Mouse (Mus musculus): ENCODE data around the gene Gm28551.

- TF ChIP-seq POLR2AphosphoS2 (IDR thresholded peaks at IDR 0.05; ENCODE audit: low read length) = no peak
- TF ChIP-seq POLR2A (IDR thresholded peaks at IDR 0.05; ENCODE audit: control insufficient read depth in 1 of 2, insufficient read depth in 1 of 2, low read depth in 1 of 2, low read length in 2 of 2, poor library complexity in 1 of 2) = no peak
- TF ChIP-seq MAX (IDR thresholded peaks at IDR 0.05; ENCODE audit: low read length) = no peak
- no peak for TF ChIP-seq ZMIZ1 (IDR thresholded peaks at IDR 0.05; ENCODE audit: low read depth, low read length)
- TF ChIP-seq CTCF (IDR thresholded peaks at IDR 0.05 in 2 of 3, conservative IDR thresholded peaks at IDR 0.05 in 1 of 3; ENCODE audit: control insufficient read depth in 1 of 3, insufficient read depth in 1 of 3, low read depth in 2 of 3, low read length in 3 of 3, poor library complexity in 1 of 3, severe bottlenecking in 1 of 3) = no peak
- TF ChIP-seq EP300 (IDR thresholded peaks at IDR 0.05; ENCODE audit: low read depth in 1 of 2, low read length in 2 of 2) = peak; percentile 61 to 69; a peak in 2 of 4 replicates
Measured at GRCm38 (mm10) chr1:53324277-53324676, 28.2 kb downstream of the Gm28551 start.

Measured in MEL (cell line).